Mouse (Mus musculus): ENCODE data around the gene Sgsm1. TPM values are rescaled to one million over a fixed set of nuclear protein-coding genes. Genes with fewer than 3 reads are reported as not detected.

Sgsm1 gene
- polyA plus RNA-seq, 2 experiments from 2014 or later = not detected

- ATAC-seq = no peak
These were observed 30.3 kb downstream of the Sgsm1 start for GRCm38 (mm10) chr5:113280138-113280856.

GRCm38 (mm10) chr5:113275839-113276238 lies 34.7 kb downstream of the Sgsm1 start:
- no peak for ATAC-seq

- no peak for ATAC-seq
These were observed 39.3 kb downstream of the Sgsm1 start for GRCm38 (mm10) chr5:113271207-113271811.

- no peak for ATAC-seq
These were observed 40.5 kb downstream of the Sgsm1 start for GRCm38 (mm10) chr5:113270043-113270442.

GRCm38 (mm10) chr5:113268246-113268645 lies 42.3 kb downstream of the Sgsm1 start:
- ATAC-seq = no peak

GRCm38 (mm10) chr5:113265637-113266036 lies 44.9 kb downstream of the Sgsm1 start:
- no peak for ATAC-seq

- ATAC-seq = no peak
These were observed 59.8 kb downstream of the Sgsm1 start for GRCm38 (mm10) chr5:113250806-113251205.

GRCm38 (mm10) chr5:113249263-113249930 lies 61.2 kb downstream of the Sgsm1 start:
- no peak for ATAC-seq

- ATAC-seq = no peak
These were observed 80.4 kb downstream of the Sgsm1 start for GRCm38 (mm10) chr5:113230196-113230595.

- no peak for ATAC-seq
These were observed 83.9 kb downstream of the Sgsm1 start, which contains the start of gene Tmem211 for GRCm38 (mm10) chr5:113226632-113227102. Gene Tmem211 (plus strand): TSS chr5:113226909.

- no peak for ATAC-seq
These were observed 84.7 kb downstream of the Sgsm1 start for GRCm38 (mm10) chr5:113225686-113226435.

- ATAC-seq = no peak
These were observed 85.3 kb downstream of the Sgsm1 start for GRCm38 (mm10) chr5:113225271-113225670.

- ATAC-seq = no peak
These were observed 86.7 kb downstream of the Sgsm1 start for GRCm38 (mm10) chr5:113223888-113224287.

GRCm38 (mm10) chr5:113221147-113221865 lies 89.3 kb downstream of the Sgsm1 start, which contains the start of gene 2900026A02Rik:
Gene 2900026A02Rik (minus strand): TSS chr5:113221236.
- ATAC-seq = no peak

GRCm38 (mm10) chr5:113220383-113221146 lies 90.0 kb downstream of the Sgsm1 start:
- no peak for ATAC-seq

GRCm38 (mm10) chr5:113219876-113220275 lies 90.7 kb downstream of the Sgsm1 start:
- ATAC-seq = no peak

- no peak for ATAC-seq
These were observed 91.1 kb downstream of the Sgsm1 start for GRCm38 (mm10) chr5:113219450-113219849.

- no peak for ATAC-seq
These were observed 91.9 kb downstream of the Sgsm1 start for GRCm38 (mm10) chr5:113218617-113219235.

GRCm38 (mm10) chr5:113217076-113217475 lies 93.5 kb downstream of the Sgsm1 start:
- no peak for ATAC-seq

- ATAC-seq = no peak
These were observed 94.1 kb downstream of the Sgsm1 start for GRCm38 (mm10) chr5:113216328-113216960.

All from CD4-positive, CD25-positive, alpha-beta regulatory T cell, adult 4 months (primary cell).